Mouse (Mus musculus): ENCODE data around the gene Rel.
"Not testable (repeated sequence)": the region's sequence is repeated elsewhere in the genome, so short reads cannot be mapped to it uniquely, and the experiment has no call there.

DNA sequence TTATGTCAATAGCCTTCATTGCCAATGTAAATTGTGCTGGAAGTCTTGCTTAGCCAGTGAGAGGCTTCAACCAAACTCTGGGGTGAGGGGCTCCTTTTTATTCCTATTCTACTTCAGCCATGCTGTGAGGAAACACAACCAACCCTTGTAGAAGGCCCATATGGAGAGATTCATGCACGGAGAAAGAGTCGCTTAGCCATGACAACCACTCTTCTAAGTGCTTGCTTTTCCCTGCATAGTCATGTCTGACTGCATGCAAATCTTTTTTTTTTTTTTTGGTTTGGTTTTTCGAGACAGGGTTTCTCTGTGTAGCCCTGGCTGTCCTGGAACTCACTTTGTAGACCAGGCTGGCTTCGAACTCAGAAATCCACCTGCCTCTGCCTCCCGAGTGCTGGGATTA is 12.9 kb upstream of the Rel start:
- not testable (repeated sequence) for TF ChIP-seq POLR2A (IDR thresholded peaks at IDR 0.05; ENCODE audit: control insufficient read depth, low read depth, low read length); CTCF (IDR thresholded peaks at IDR 0.05; ENCODE audit: control insufficient read depth, insufficient read depth, insufficient replicate concordance, low read depth, low read length)

Data from testis, adult 2 months (tissue).